Mouse (Mus musculus) midbrain, embryonic 11.5 days (tissue): Measurements from ENCODE around the gene Dlg4. TPM values are rescaled to one million over a fixed set of nuclear protein-coding genes. Genes with fewer than 3 reads are reported as not detected.
A peak's percentile ranks its signal among the peaks of the same experiment; 100 is the strongest.

Experiments
- ATAC-seq: fragments of 200-750 bp; cut with Nextera tagmentation; 2 replicates; pipeline ENCODE4 v1.8.0; 2017; ENCODE audit warnings: moderate TSS enrichment, moderate library complexity; ENCODE audit not compliant: low FRiP score
- DNase-seq: peaks from one replicate; pipeline ENCODE4 v3.0.0; 2015; ENCODE audit warnings: low spot score; ENCODE audit errors: missing footprints
- H3K27ac ChIP-seq: fragments of 300-500 bp; sonication (generic); 2 replicates; pipeline ENCODE4 v1.5.1; 2014; ENCODE audit warnings: low read depth, low read length
- H3K27me3 ChIP-seq: fragments of 300-500 bp; sonication (generic); 2 replicates; pipeline ENCODE4 v1.6.1; 2014; ENCODE audit warnings: mild to moderate bottlenecking, low read length, moderate library complexity, mixed read lengths; ENCODE audit not compliant: control insufficient read depth, insufficient read depth
- H3K36me3 ChIP-seq: fragments of 300-500 bp; sonication (generic); 2 replicates; pipeline ENCODE4 v1.6.1; 2014; ENCODE audit warnings: mild to moderate bottlenecking, low read length, moderate library complexity, mixed read lengths; ENCODE audit not compliant: control insufficient read depth, insufficient read depth
- H3K4me1 ChIP-seq: fragments of 300-500 bp; sonication (generic); 2 replicates; pipeline ENCODE4 v1.6.1; 2014; ENCODE audit warnings: low read length; ENCODE audit not compliant: control insufficient read depth, insufficient read depth
- H3K4me2 ChIP-seq: fragments of 300-500 bp; sonication (generic); 2 replicates; pipeline ENCODE4 v1.6.1; 2014; ENCODE audit warnings: mild to moderate bottlenecking, moderate library complexity
- H3K4me3 ChIP-seq: fragments of 300-500 bp; sonication (generic); 2 replicates; pipeline ENCODE4 v1.5.1; 2014; ENCODE audit warnings: low read depth, low read length
- H3K9ac ChIP-seq: fragments of 300-500 bp; sonication (generic); 2 replicates; pipeline ENCODE4 v1.6.1; 2014; ENCODE audit warnings: low read length
- H3K9me3 ChIP-seq: fragments of 300-500 bp; sonication (generic); 2 replicates; pipeline ENCODE4 v1.6.1; 2016; ENCODE audit warnings: low read length; ENCODE audit not compliant: control insufficient read depth
- WGBS: fragments of 180-500 bp; shearing (Covaris S2); extraction: QIAGEN DNeasy Blood & Tissue Kit; methylation state at CpG from one replicate; pipeline ENCODE4 v1.1.7; 2014; 5-methylcytosine and 5-hydroxymethylcytosine counted together
- polyA plus RNA-seq: library from polyadenylated mRNA; unstranded; fragments of >200 nt; fragmentation: Nextera tagmentation; extraction: Ambion mirVana; gene quantifications from 2 replicates; pipeline ENCODE4 v1.2.1, GENCODE M21; 2014

The Dlg4 gene
- polyA plus RNA-seq, 1 experiment from 2014 or later, result 15.2 TPM

- no peaks in the 10 kb centered on the region for H3K27me3 ChIP-seq
- DNase-seq (peak; percentile 100), ATAC-seq (peak; percentile 86)
- H3K27ac ChIP-seq, result peak overlapping the region; percentile 69
- H3K36me3 ChIP-seq, result no peaks in the 10 kb centered on the region
- no peaks in the 10 kb centered on the region for H3K9me3 ChIP-seq
- 1% methylated on average over 40 of the region's 40 CpGs for WGBS
- peak overlapping the region; percentile 87 for H3K4me2 ChIP-seq
- H3K4me3 ChIP-seq, result peak overlapping the region; percentile 38
- H3K4me1 ChIP-seq, result peaks cover 67% of the 10 kb centered on the region
- peak overlapping the region; percentile 40; the same call in 1 of the 2 replicates for H3K9ac ChIP-seq
Measured at GRCm38 (mm10) chr11:70021264-70022132, 4.8 kb downstream of the Dlg4 start.

GRCm38 (mm10) chr11:70023481-70024150, 6.9 kb downstream of the Dlg4 start:
- H3K9ac ChIP-seq, result peak overlapping the region; percentile 70
- H3K4me2 ChIP-seq, result peak overlapping the region; percentile 67
- H3K27me3 ChIP-seq, result no peaks in the 10 kb centered on the region
- H3K36me3 ChIP-seq, result no peaks in the 10 kb centered on the region
- ATAC-seq (no peak), DNase-seq (peak; percentile 93)
- H3K9me3 ChIP-seq, result no peaks in the 10 kb centered on the region
- H3K27ac ChIP-seq, result peak overlapping the region; percentile 35; the same call in 1 of the 2 replicates
- H3K4me3 ChIP-seq, result peak overlapping the region; percentile 37
- WGBS, result 5% methylated on average over 25 of the region's 29 CpGs
- peaks cover 76% of the 10 kb centered on the region for H3K4me1 ChIP-seq

GRCm38 (mm10) chr11:70024151-70024514, 7.4 kb downstream of the Dlg4 start:
- 10% methylated on average over 6 of the region's 6 CpGs for WGBS
- Histone ChIP-seq H3K9ac (peak overlapping the region; percentile 70), H3K27ac (peak overlapping the region; percentile 35; the same call in 1 of the 2 replicates), H3K9me3 (no peaks in the 10 kb centered on the region), H3K36me3 (no peaks in the 10 kb centered on the region), H3K4me1 (peaks cover 73% of the 10 kb centered on the region), H3K4me2 (peak overlapping the region; percentile 67), H3K4me3 (peak overlapping the region; percentile 37), H3K27me3 (no peaks in the 10 kb centered on the region)
- no peak for ATAC-seq
- DNase-seq, result no peak

- DNase-seq (no peak), ATAC-seq (peak; percentile 17; the same call in 1 of the 2 replicates)
- Histone ChIP-seq H3K4me3 (peak overlapping the region; percentile 19), H3K4me2 (peak overlapping the region; percentile 69), H3K9ac (peak overlapping the region; percentile 6), H3K36me3 (peaks cover 5% of the 10 kb centered on the region), H3K9me3 (no peaks in the 10 kb centered on the region), H3K27ac (peak overlapping the region; percentile 52; the same call in 1 of the 2 replicates), H3K4me1 (peaks cover 63% of the 10 kb centered on the region), H3K27me3 (no peaks in the 10 kb centered on the region)
- WGBS, result under 1% methylated on average over 19 of the region's 19 CpGs
Measured at GRCm38 (mm10) chr11:70026689-70027088, 9.9 kb downstream of the Dlg4 start.

- no peak for DNase-seq
- Histone ChIP-seq H3K27me3 (no peaks in the 10 kb centered on the region), H3K4me2 (peak overlapping the region; percentile 69), H3K36me3 (peaks cover 11% of the 10 kb centered on the region), H3K9me3 (no peaks in the 10 kb centered on the region), H3K4me3 (peak overlapping the region; percentile 19; the same call in 1 of the 2 replicates), H3K4me1 (peaks cover 58% of the 10 kb centered on the region), H3K9ac (peak overlapping the region; percentile 3; the same call in 1 of the 2 replicates), H3K27ac (peak overlapping the region; percentile 52; the same call in 1 of the 2 replicates)
- 30% methylated on average over 9 of the region's 9 CpGs for WGBS
- ATAC-seq, result no peak
Measured at GRCm38 (mm10) chr11:70027397-70027796, 10.7 kb downstream of the Dlg4 start.

GRCm38 (mm10) chr11:70028401-70029129, 11.8 kb downstream of the Dlg4 start:
- DNase-seq (no peak), ATAC-seq (no peak)
- peak overlapping the region; percentile 31 for H3K4me3 ChIP-seq
- no peaks in the 10 kb centered on the region for H3K9me3 ChIP-seq
- H3K27me3 ChIP-seq, result no peaks in the 10 kb centered on the region
- H3K27ac ChIP-seq, result peak overlapping the region; percentile 95
- H3K4me2 ChIP-seq, result peak overlapping the region; percentile 69
- H3K4me1 ChIP-seq, result peaks cover 48% of the 10 kb centered on the region
- WGBS, result 22% methylated on average over 12 of the region's 12 CpGs
- H3K9ac ChIP-seq, result peak overlapping the region; percentile 13
- H3K36me3 ChIP-seq, result peaks cover 12% of the 10 kb centered on the region

GRCm38 (mm10) chr11:70029130-70029801, 12.5 kb downstream of the Dlg4 start:
- peaks cover 12% of the 10 kb centered on the region for H3K36me3 ChIP-seq
- peak; percentile 99 for DNase-seq
- no peaks in the 10 kb centered on the region for H3K27me3 ChIP-seq
- H3K4me1 ChIP-seq, result peaks cover 44% of the 10 kb centered on the region
- H3K4me2 ChIP-seq, result peak overlapping the region; percentile 69
- H3K27ac ChIP-seq, result peak overlapping the region; percentile 95
- peak overlapping the region; percentile 31 for H3K4me3 ChIP-seq
- ATAC-seq, result peak; percentile 96
- peak overlapping the region; percentile 40 for H3K9ac ChIP-seq
- WGBS, result under 1% methylated on average over 20 of the region's 20 CpGs
- H3K9me3 ChIP-seq, result no peaks in the 10 kb centered on the region

- Histone ChIP-seq H3K9me3 (no peaks in the 10 kb centered on the region), H3K4me1 (peaks cover 40% of the 10 kb centered on the region), H3K36me3 (peaks cover 12% of the 10 kb centered on the region), H3K4me2 (peak overlapping the region; percentile 69), H3K4me3 (peak overlapping the region; percentile 31), H3K27me3 (no peaks in the 10 kb centered on the region), H3K27ac (peak overlapping the region; percentile 95), H3K9ac (peak overlapping the region; percentile 59)
- ATAC-seq, result peak; percentile 56
- no peak for DNase-seq
- WGBS, result 30% methylated on average over 11 of the region's 11 CpGs
Measured at GRCm38 (mm10) chr11:70029829-70030550, 13.2 kb downstream of the Dlg4 start.
